Mouse (Mus musculus): Measurements from ENCODE around the gene Dph1.

DNA sequence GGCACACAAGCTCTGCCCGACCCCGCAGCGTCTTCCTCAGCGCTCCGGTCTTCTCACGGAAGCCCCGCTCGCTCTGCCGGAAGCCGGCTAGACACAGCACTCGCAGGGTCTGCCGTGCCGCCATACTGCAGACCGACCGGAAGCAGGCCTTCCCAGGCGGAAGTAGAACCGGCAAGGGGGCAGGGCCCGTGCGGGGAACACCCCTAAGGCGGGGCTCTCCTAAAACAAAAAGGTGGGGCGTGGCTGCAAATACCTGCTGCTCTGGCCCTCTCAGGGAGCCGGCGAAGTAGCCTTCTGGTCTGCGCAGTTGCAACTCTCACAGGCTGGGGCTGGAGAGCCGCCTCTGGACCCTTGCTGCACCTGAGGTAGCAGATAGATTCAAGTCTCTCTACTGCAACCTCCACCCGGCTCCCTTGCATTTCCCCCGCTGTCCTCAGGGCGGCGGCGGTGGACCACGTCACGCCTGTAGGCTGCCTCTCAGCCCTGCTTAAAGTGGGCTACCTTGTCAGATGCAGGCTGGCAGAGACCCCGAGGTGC lies 12.3 kb downstream of the Dph1 start, which contains the start of gene Ovca2:
- TF ChIP-seq CTCF (IDR thresholded peaks at IDR 0.05; ENCODE audit: insufficient read depth, low read length): peak; percentile 67
- peak; percentile 84 for TF ChIP-seq POLR2A (IDR thresholded peaks at IDR 0.05; ENCODE audit: borderline replicate concordance, extremely low read depth, low read depth, low read length)
